Mouse (Mus musculus): Measurements from ENCODE around the gene Nop16. TPM values are rescaled to one million over a fixed set of nuclear protein-coding genes. Genes with fewer than 3 reads are reported as not detected.

The Nop16 gene
- polyA plus RNA-seq, 1 experiment from 2014 or later, result 106 TPM

GRCm38 (mm10) chr13:54565201-54565581 is 24.7 kb downstream of the Nop16 start, which contains the start of gene 4833439L19Rik:
4833439L19Rik (minus strand) TSS chr13:54565435.
- H3K4me1 ChIP-seq (ENCODE audit: insufficient read depth, low read length), result peaks cover 9% of the 10 kb centered on the region
- ATAC-seq (ENCODE audit: low FRiP score, low TSS enrichment), result peak; percentile 94
- peak within 1 kb of the TSS; percentile 89 for H3K4me2 ChIP-seq (replicated peaks; ENCODE audit: low read depth, low read length)
- H3K36me3 ChIP-seq (ENCODE audit: insufficient read depth, low read length), result peaks cover 15% of the 10 kb centered on the region
- H3K9ac ChIP-seq (replicated peaks; ENCODE audit: low read length), result peak within 1 kb of the TSS; percentile 93
- H3K4me3 ChIP-seq (ENCODE audit: low read length), result peak within 1 kb of the TSS; percentile 95
- H3K27ac ChIP-seq (ENCODE audit: low read length), result peak within 1 kb of the TSS; percentile 81
- no peaks in the 10 kb centered on the region for H3K27me3 ChIP-seq (ENCODE audit: insufficient read depth, low read length)
- WGBS, result 0% methylated on average over 27 of the region's 27 CpGs
- no peaks in the 10 kb centered on the region for H3K9me3 ChIP-seq (ENCODE audit: low read length)

- Histone ChIP-seq H3K36me3 (ENCODE audit: insufficient read depth, low read length) (peaks cover 21% of the 10 kb centered on the region), H3K4me1 (ENCODE audit: insufficient read depth, low read length) (peaks cover 9% of the 10 kb centered on the region), H3K4me2 (replicated peaks; ENCODE audit: low read depth, low read length) (peak overlapping the region; percentile 89), H3K4me3 (ENCODE audit: low read length) (peak overlapping the region; percentile 95), H3K9me3 (ENCODE audit: low read length) (no peaks in the 10 kb centered on the region), H3K27ac (ENCODE audit: low read length) (peak overlapping the region; percentile 63; the same call in 1 of the 2 replicates), H3K9ac (replicated peaks; ENCODE audit: low read length) (peak overlapping the region; percentile 93), H3K27me3 (ENCODE audit: insufficient read depth, low read length) (no peaks in the 10 kb centered on the region)
- 9% methylated on average over 45 of the region's 45 CpGs for WGBS
- peak; percentile 14; the same call in 1 of the 2 replicates for ATAC-seq (ENCODE audit: low FRiP score, low TSS enrichment)
Measured at GRCm38 (mm10) chr13:54564232-54565200, 25.4 kb downstream of the Nop16 start.

GRCm38 (mm10) chr13:54562562-54562961 is 27.3 kb downstream of the Nop16 start:
- no peaks in the 10 kb centered on the region for H3K9me3 ChIP-seq (ENCODE audit: low read length)
- H3K9ac ChIP-seq (replicated peaks; ENCODE audit: low read length), result no peak overlapping the region
- WGBS, result 40% methylated on average over 7 of the region's 7 CpGs
- ATAC-seq (ENCODE audit: low FRiP score, low TSS enrichment), result peak; percentile 40; the same call in 1 of the 2 replicates
- 0 out of 2 replicates have a peak overlapping the region, but pooled peaks have one; percentile 27 for H3K27ac ChIP-seq (ENCODE audit: low read length)
- no peak overlapping the region for H3K4me3 ChIP-seq (ENCODE audit: low read length)
- H3K36me3 ChIP-seq (ENCODE audit: insufficient read depth, low read length), result peaks cover 40% of the 10 kb centered on the region
- no peaks in the 10 kb centered on the region for H3K27me3 ChIP-seq (ENCODE audit: insufficient read depth, low read length)
- H3K4me2 ChIP-seq (replicated peaks; ENCODE audit: low read depth, low read length), result no peak overlapping the region
- peaks cover 9% of the 10 kb centered on the region for H3K4me1 ChIP-seq (ENCODE audit: insufficient read depth, low read length)

GRCm38 (mm10) chr13:54560608-54561007 is 29.3 kb downstream of the Nop16 start:
- Histone ChIP-seq H3K27ac (ENCODE audit: low read length) (no peak overlapping the region), H3K9ac (replicated peaks; ENCODE audit: low read length) (no peak overlapping the region), H3K4me1 (ENCODE audit: insufficient read depth, low read length) (peaks cover 6% of the 10 kb centered on the region), H3K4me2 (replicated peaks; ENCODE audit: low read depth, low read length) (no peak overlapping the region), H3K4me3 (ENCODE audit: low read length) (no peak overlapping the region), H3K27me3 (ENCODE audit: insufficient read depth, low read length) (no peaks in the 10 kb centered on the region), H3K36me3 (ENCODE audit: insufficient read depth, low read length) (peaks cover 59% of the 10 kb centered on the region), H3K9me3 (ENCODE audit: low read length) (no peaks in the 10 kb centered on the region)
- 91% methylated on average over 7 of the region's 7 CpGs for WGBS
- no peak for ATAC-seq (ENCODE audit: low FRiP score, low TSS enrichment)

GRCm38 (mm10) chr13:54559656-54560055 is 30.2 kb downstream of the Nop16 start:
- H3K27me3 ChIP-seq (ENCODE audit: insufficient read depth, low read length), result no peaks in the 10 kb centered on the region
- peaks cover 59% of the 10 kb centered on the region for H3K36me3 ChIP-seq (ENCODE audit: insufficient read depth, low read length)
- 95% methylated on average over 2 of the region's 2 CpGs for WGBS
- no peak for ATAC-seq (ENCODE audit: low FRiP score, low TSS enrichment)
- H3K9me3 ChIP-seq (ENCODE audit: low read length), result no peaks in the 10 kb centered on the region
- H3K9ac ChIP-seq (replicated peaks; ENCODE audit: low read length), result no peak overlapping the region
- no peak overlapping the region for H3K4me3 ChIP-seq (ENCODE audit: low read length)
- H3K4me1 ChIP-seq (ENCODE audit: insufficient read depth, low read length), result peaks cover 6% of the 10 kb centered on the region
- no peak overlapping the region for H3K27ac ChIP-seq (ENCODE audit: low read length)
- H3K4me2 ChIP-seq (replicated peaks; ENCODE audit: low read depth, low read length), result no peak overlapping the region

GRCm38 (mm10) chr13:54557652-54558051 is 32.2 kb downstream of the Nop16 start:
- peaks cover 71% of the 10 kb centered on the region for H3K36me3 ChIP-seq (ENCODE audit: insufficient read depth, low read length)
- WGBS, result 88% methylated on average over 1 of the region's 1 CpGs
- H3K27ac ChIP-seq (ENCODE audit: low read length), result no peak overlapping the region
- H3K9me3 ChIP-seq (ENCODE audit: low read length), result no peaks in the 10 kb centered on the region
- H3K4me3 ChIP-seq (ENCODE audit: low read length), result no peak overlapping the region
- H3K9ac ChIP-seq (replicated peaks; ENCODE audit: low read length), result no peak overlapping the region
- H3K27me3 ChIP-seq (ENCODE audit: insufficient read depth, low read length), result no peaks in the 10 kb centered on the region
- no peak overlapping the region for H3K4me2 ChIP-seq (replicated peaks; ENCODE audit: low read depth, low read length)
- no peak for ATAC-seq (ENCODE audit: low FRiP score, low TSS enrichment)
- H3K4me1 ChIP-seq (ENCODE audit: insufficient read depth, low read length), result no peaks in the 10 kb centered on the region

GRCm38 (mm10) chr13:54556796-54557195 is 33.1 kb downstream of the Nop16 start:
- H3K9ac ChIP-seq (replicated peaks; ENCODE audit: low read length), result no peak overlapping the region
- no peak for ATAC-seq (ENCODE audit: low FRiP score, low TSS enrichment)

GRCm38 (mm10) chr13:54556176-54556575 is 33.7 kb downstream of the Nop16 start:
- Histone ChIP-seq H3K4me2 (replicated peaks; ENCODE audit: low read depth, low read length) (no peak overlapping the region), H3K4me1 (ENCODE audit: insufficient read depth, low read length) (no peaks in the 10 kb centered on the region), H3K27ac (ENCODE audit: low read length) (no peak overlapping the region), H3K4me3 (ENCODE audit: low read length) (no peak overlapping the region), H3K27me3 (ENCODE audit: insufficient read depth, low read length) (no peaks in the 10 kb centered on the region), H3K9me3 (ENCODE audit: low read length) (no peaks in the 10 kb centered on the region), H3K36me3 (ENCODE audit: insufficient read depth, low read length) (peaks cover 78% of the 10 kb centered on the region), H3K9ac (replicated peaks; ENCODE audit: low read length) (no peak overlapping the region)
- 86% methylated on average over 9 of the region's 9 CpGs for WGBS
- no peak for ATAC-seq (ENCODE audit: low FRiP score, low TSS enrichment)

More at GRCm38 (mm10) chr13:54556796-54557195, 33.1 kb downstream of the Nop16 start:
- peaks cover 78% of the 10 kb centered on the region for H3K36me3 ChIP-seq (ENCODE audit: insufficient read depth, low read length)
- no peaks in the 10 kb centered on the region for H3K4me1 ChIP-seq (ENCODE audit: insufficient read depth, low read length)
- no peaks in the 10 kb centered on the region for H3K9me3 ChIP-seq (ENCODE audit: low read length)
- WGBS, result 88% methylated on average over 3 of the region's 3 CpGs
- H3K27ac ChIP-seq (ENCODE audit: low read length), result no peak overlapping the region
- no peaks in the 10 kb centered on the region for H3K27me3 ChIP-seq (ENCODE audit: insufficient read depth, low read length)
- H3K4me2 ChIP-seq (replicated peaks; ENCODE audit: low read depth, low read length), result no peak overlapping the region
- H3K4me3 ChIP-seq (ENCODE audit: low read length), result no peak overlapping the region

GRCm38 (mm10) chr13:54548036-54548435 is 41.9 kb downstream of the Nop16 start:
- no peak overlapping the region for H3K4me3 ChIP-seq (ENCODE audit: low read length)
- no peak for ATAC-seq (ENCODE audit: low FRiP score, low TSS enrichment)
- peaks cover 44% of the 10 kb centered on the region for H3K36me3 ChIP-seq (ENCODE audit: insufficient read depth, low read length)

More at GRCm38 (mm10) chr13:54548036-54548435, 41.9 kb downstream of the Nop16 start:
- Histone ChIP-seq H3K4me2 (replicated peaks; ENCODE audit: low read depth, low read length) (no peak overlapping the region), H3K9me3 (ENCODE audit: low read length) (no peaks in the 10 kb centered on the region), H3K9ac (replicated peaks; ENCODE audit: low read length) (no peak overlapping the region), H3K4me1 (ENCODE audit: insufficient read depth, low read length) (no peaks in the 10 kb centered on the region), H3K27ac (ENCODE audit: low read length) (no peak overlapping the region), H3K27me3 (ENCODE audit: insufficient read depth, low read length) (no peaks in the 10 kb centered on the region)
- 83% methylated on average over 7 of the region's 7 CpGs for WGBS

Measured in kidney, embryonic 16.5 days (tissue).